Mouse (Mus musculus): ENCODE data around the gene Ubash3b. TPM values are rescaled to one million over a fixed set of nuclear protein-coding genes. Genes with fewer than 3 reads are reported as not detected.
A peak's percentile ranks its signal among the peaks of the same experiment; 100 is the strongest.

Ubash3b gene
- total RNA-seq, 2 experiments from 2014 or later: 15.1 to 21.6 TPM

GRCm38 (mm10) chr9:41099067-41099466 lies 62.4 kb downstream of the Ubash3b start:
- no peak for ATAC-seq (ENCODE audit: poor library complexity, severe bottlenecking)

- no peak for ATAC-seq (ENCODE audit: poor library complexity, severe bottlenecking)
These were observed 63.4 kb downstream of the Ubash3b start for GRCm38 (mm10) chr9:41098065-41098464.

GRCm38 (mm10) chr9:41091993-41092392 lies 69.5 kb downstream of the Ubash3b start:
- ATAC-seq (ENCODE audit: poor library complexity, severe bottlenecking): no peak

- no peak for ATAC-seq (ENCODE audit: poor library complexity, severe bottlenecking)
These were observed 70.3 kb downstream of the Ubash3b start for GRCm38 (mm10) chr9:41091187-41091586.

GRCm38 (mm10) chr9:41087831-41088383 lies 73.6 kb downstream of the Ubash3b start:
- peak; percentile 86 for ATAC-seq (ENCODE audit: poor library complexity, severe bottlenecking)

GRCm38 (mm10) chr9:41084191-41084901 lies 77.2 kb downstream of the Ubash3b start:
- peak; percentile 33 for ATAC-seq (ENCODE audit: poor library complexity, severe bottlenecking)

- ATAC-seq (ENCODE audit: poor library complexity, severe bottlenecking): 0 out of 2 replicates have a peak, but pooled peaks have one; percentile 19
These were observed 78.0 kb downstream of the Ubash3b start for GRCm38 (mm10) chr9:41083386-41084055.

- no peak for ATAC-seq (ENCODE audit: poor library complexity, severe bottlenecking)
These were observed 78.6 kb downstream of the Ubash3b start for GRCm38 (mm10) chr9:41082891-41083290.

- ATAC-seq (ENCODE audit: poor library complexity, severe bottlenecking): peak; percentile 33
These were observed 80.6 kb downstream of the Ubash3b start for GRCm38 (mm10) chr9:41080877-41081276.

GRCm38 (mm10) chr9:41079428-41080155 lies 81.9 kb downstream of the Ubash3b start:
- no peak for ATAC-seq (ENCODE audit: poor library complexity, severe bottlenecking)

GRCm38 (mm10) chr9:41078198-41078597 lies 83.3 kb downstream of the Ubash3b start:
- ATAC-seq (ENCODE audit: poor library complexity, severe bottlenecking): no peak

- ATAC-seq (ENCODE audit: poor library complexity, severe bottlenecking): no peak
These were observed 85.3 kb downstream of the Ubash3b start for GRCm38 (mm10) chr9:41076150-41076549.

- ATAC-seq (ENCODE audit: poor library complexity, severe bottlenecking): no peak
These were observed 86.0 kb downstream of the Ubash3b start for GRCm38 (mm10) chr9:41075528-41075927.

GRCm38 (mm10) chr9:41073196-41074009 lies 88.1 kb downstream of the Ubash3b start:
- ATAC-seq (ENCODE audit: poor library complexity, severe bottlenecking): peak; percentile 50

- ATAC-seq (ENCODE audit: poor library complexity, severe bottlenecking): peak; percentile 42
These were observed 88.7 kb downstream of the Ubash3b start for GRCm38 (mm10) chr9:41072786-41073185.

GRCm38 (mm10) chr9:41071906-41072511 lies 89.5 kb downstream of the Ubash3b start:
- ATAC-seq (ENCODE audit: poor library complexity, severe bottlenecking): peak; percentile 41

GRCm38 (mm10) chr9:41070761-41071181 lies 90.7 kb downstream of the Ubash3b start:
- peak; percentile 71 for ATAC-seq (ENCODE audit: poor library complexity, severe bottlenecking)

- no peak for ATAC-seq (ENCODE audit: poor library complexity, severe bottlenecking)
These were observed 92.0 kb downstream of the Ubash3b start for GRCm38 (mm10) chr9:41069509-41069908.

GRCm38 (mm10) chr9:41061446-41061845 lies 100.1 kb downstream of the Ubash3b start:
- ATAC-seq (ENCODE audit: poor library complexity, severe bottlenecking): no peak

- ATAC-seq (ENCODE audit: poor library complexity, severe bottlenecking): no peak
These were observed 100.9 kb downstream of the Ubash3b start for GRCm38 (mm10) chr9:41060617-41061016.
